Mouse (Mus musculus): ENCODE results near the gene Fut9. TPM values are rescaled to one million over a fixed set of nuclear protein-coding genes. Genes with fewer than 3 reads are reported as not detected.
A peak's percentile ranks its signal among the peaks of the same experiment; 100 is the strongest.

Fut9 gene
- total and polyA plus RNA-seq, 2 experiments from 2014 or later: 21.7 to 44.5 TPM

- WGBS: under 1% methylated on average over 7 of the region's 7 CpGs
- Histone ChIP-seq H3K4me3 (ENCODE audit: low read depth, low read length) (peak overlapping the region; percentile 75), H3K27me3 (ENCODE audit: insufficient read depth, low read length) (no peaks in the 10 kb centered on the region), H3K4me2 (ENCODE audit: low read depth, low read length, poor library complexity, severe bottlenecking) (peak overlapping the region; percentile 68), H3K9me3 (ENCODE audit: low read length) (no peaks in the 10 kb centered on the region), H3K4me1 (ENCODE audit: insufficient read depth, low read length) (0 out of 2 replicates have a peak, but pooled peaks cover 2% of the 10 kb centered on the region), H3K36me3 (ENCODE audit: insufficient read depth, low read length) (no peaks in the 10 kb centered on the region), H3K9ac (replicated peaks; ENCODE audit: low read length, poor library complexity, severe bottlenecking) (peak overlapping the region; percentile 79), H3K27ac (ENCODE audit: low read depth, low read length) (peak overlapping the region; percentile 94)
- DNase-seq (ENCODE audit: low spot score): peak; percentile 45
- ATAC-seq (ENCODE audit: low FRiP score): peak; percentile 20; the same call in 1 of the 2 replicates
- no peak for TF ChIP-seq CTCF (IDR thresholded peaks at IDR 0.05)
Measured at GRCm38 (mm10) chr4:25799051-25799475, 981 bp downstream of the Fut9 start.

- H3K4me1 ChIP-seq (ENCODE audit: insufficient read depth, low read length): 0 out of 2 replicates have a peak, but pooled peaks cover 2% of the 10 kb centered on the region
- H3K9me3 ChIP-seq (ENCODE audit: low read length): no peaks in the 10 kb centered on the region
- peak overlapping the region; percentile 79; the same call in 1 of the 2 replicates for H3K9ac ChIP-seq (replicated peaks; ENCODE audit: low read length, poor library complexity, severe bottlenecking)
- no peaks in the 10 kb centered on the region for H3K27me3 ChIP-seq (ENCODE audit: insufficient read depth, low read length)
- peak; percentile 15 for DNase-seq (ENCODE audit: low spot score)
- H3K27ac ChIP-seq (ENCODE audit: low read depth, low read length): no peak overlapping the region
- H3K4me2 ChIP-seq (ENCODE audit: low read depth, low read length, poor library complexity, severe bottlenecking): peak overlapping the region; percentile 68
- H3K4me3 ChIP-seq (ENCODE audit: low read depth, low read length): peak overlapping the region; percentile 75
- WGBS: 9% methylated on average over 10 of the region's 10 CpGs
- no peak for ATAC-seq (ENCODE audit: low FRiP score)
- H3K36me3 ChIP-seq (ENCODE audit: insufficient read depth, low read length): no peaks in the 10 kb centered on the region
- TF ChIP-seq CTCF (IDR thresholded peaks at IDR 0.05): no peak
Measured at GRCm38 (mm10) chr4:25798412-25798811, 1.6 kb downstream of the Fut9 start.

- Histone ChIP-seq H3K4me3 (ENCODE audit: low read depth, low read length) (no peak overlapping the region), H3K9me3 (ENCODE audit: low read length) (no peaks in the 10 kb centered on the region), H3K4me1 (ENCODE audit: insufficient read depth, low read length) (0 out of 2 replicates have a peak, but pooled peaks cover 2% of the 10 kb centered on the region), H3K4me2 (ENCODE audit: low read depth, low read length, poor library complexity, severe bottlenecking) (peak overlapping the region; percentile 26), H3K9ac (replicated peaks; ENCODE audit: low read length, poor library complexity, severe bottlenecking) (no peak overlapping the region), H3K27ac (ENCODE audit: low read depth, low read length) (no peak overlapping the region), H3K36me3 (ENCODE audit: insufficient read depth, low read length) (no peaks in the 10 kb centered on the region), H3K27me3 (ENCODE audit: insufficient read depth, low read length) (no peaks in the 10 kb centered on the region)
- ATAC-seq (ENCODE audit: low FRiP score) (no peak), DNase-seq (ENCODE audit: low spot score) (no peak)
- TF ChIP-seq CTCF (IDR thresholded peaks at IDR 0.05): no peak
- 42% methylated on average over 3 of the region's 3 CpGs for WGBS
Measured at GRCm38 (mm10) chr4:25796149-25796548, 3.9 kb downstream of the Fut9 start.

- DNase-seq (ENCODE audit: low spot score) (no peak), ATAC-seq (ENCODE audit: low FRiP score) (no peak)
- no peak for TF ChIP-seq CTCF (IDR thresholded peaks at IDR 0.05)
- no peak overlapping the region for H3K27ac ChIP-seq (ENCODE audit: low read depth, low read length)
- no peaks in the 10 kb centered on the region for H3K9me3 ChIP-seq (ENCODE audit: low read length)
- no peak overlapping the region for H3K9ac ChIP-seq (replicated peaks; ENCODE audit: low read length, poor library complexity, severe bottlenecking)
- H3K27me3 ChIP-seq (ENCODE audit: insufficient read depth, low read length): no peaks in the 10 kb centered on the region
- no peaks in the 10 kb centered on the region for H3K4me1 ChIP-seq (ENCODE audit: insufficient read depth, low read length)
- H3K4me2 ChIP-seq (ENCODE audit: low read depth, low read length, poor library complexity, severe bottlenecking): no peak overlapping the region
- H3K4me3 ChIP-seq (ENCODE audit: low read depth, low read length): no peak overlapping the region
- WGBS: 98% methylated on average over 4 of the region's 4 CpGs
- no peaks in the 10 kb centered on the region for H3K36me3 ChIP-seq (ENCODE audit: insufficient read depth, low read length)
Measured at GRCm38 (mm10) chr4:25785276-25785675, 14.8 kb downstream of the Fut9 start.

GRCm38 (mm10) chr4:25768657-25769056 is 31.4 kb downstream of the Fut9 start:
- Histone ChIP-seq H3K9ac (replicated peaks; ENCODE audit: low read length, poor library complexity, severe bottlenecking) (no peak overlapping the region), H3K27ac (ENCODE audit: low read depth, low read length) (no peak overlapping the region), H3K4me1 (ENCODE audit: insufficient read depth, low read length) (no peaks in the 10 kb centered on the region), H3K9me3 (ENCODE audit: low read length) (no peaks in the 10 kb centered on the region), H3K4me2 (ENCODE audit: low read depth, low read length, poor library complexity, severe bottlenecking) (no peak overlapping the region), H3K27me3 (ENCODE audit: insufficient read depth, low read length) (no peaks in the 10 kb centered on the region), H3K36me3 (ENCODE audit: insufficient read depth, low read length) (peaks cover 3% of the 10 kb centered on the region; the same call in 1 of the 2 replicates), H3K4me3 (ENCODE audit: low read depth, low read length) (no peak overlapping the region)
- no peak for ATAC-seq (ENCODE audit: low FRiP score)
- peak; percentile 70 for DNase-seq (ENCODE audit: low spot score)
- TF ChIP-seq CTCF (IDR thresholded peaks at IDR 0.05): no peak
- WGBS: 18% methylated on average over 3 of the region's 3 CpGs

GRCm38 (mm10) chr4:25763091-25763490 is 37.0 kb downstream of the Fut9 start:
- no peak for ATAC-seq (ENCODE audit: low FRiP score)
- no peak for DNase-seq (ENCODE audit: low spot score)
- H3K4me3 ChIP-seq (ENCODE audit: low read depth, low read length): no peak overlapping the region

More at GRCm38 (mm10) chr4:25763091-25763490, 37.0 kb downstream of the Fut9 start:
- no peaks in the 10 kb centered on the region for H3K36me3 ChIP-seq (ENCODE audit: insufficient read depth, low read length)
- no peak for TF ChIP-seq CTCF (IDR thresholded peaks at IDR 0.05)
- H3K4me2 ChIP-seq (ENCODE audit: low read depth, low read length, poor library complexity, severe bottlenecking): no peak overlapping the region
- H3K27me3 ChIP-seq (ENCODE audit: insufficient read depth, low read length): no peaks in the 10 kb centered on the region
- no peaks in the 10 kb centered on the region for H3K4me1 ChIP-seq (ENCODE audit: insufficient read depth, low read length)
- H3K9me3 ChIP-seq (ENCODE audit: low read length): no peaks in the 10 kb centered on the region
- H3K9ac ChIP-seq (replicated peaks; ENCODE audit: low read length, poor library complexity, severe bottlenecking): no peak overlapping the region
- H3K27ac ChIP-seq (ENCODE audit: low read depth, low read length): no peak overlapping the region

Data from midbrain, postnatal 0 days (tissue).